Mouse (Mus musculus) frontal cortex, postnatal 36 days (tissue): ENCODE results near the gene Angptl1.
A peak's percentile ranks its signal among the peaks of the same experiment; 100 is the strongest.

Experiments used
- DNase-seq, 2 experiments: peaks; one replicate each; pipeline ENCODE4 v3.0.0; 2022; ENCODE audit warnings: low spot score in 2 of 2

Gene Angptl1

GRCm38 (mm10) chr1:156838177-156838576, at the start of gene Angptl1:
Gene Angptl1 (plus strand): TSS chr1:156838562.
- DNase-seq, result no peak

GRCm38 (mm10) chr1:156789844-156790490, 48.4 kb upstream of the Angptl1 start:
- DNase-seq, result no peak

GRCm38 (mm10) chr1:156796251-156796650, 42.1 kb upstream of the Angptl1 start:
- DNase-seq, result no peak

GRCm38 (mm10) chr1:156801276-156801675, 37.1 kb upstream of the Angptl1 start:
- peak in 1 of 2 experiments; percentile 18 for DNase-seq

GRCm38 (mm10) chr1:156808332-156808731, 30.0 kb upstream of the Angptl1 start:
- peak in 1 of 2 experiments; percentile 14 for DNase-seq

GRCm38 (mm10) chr1:156811928-156812327, 26.4 kb upstream of the Angptl1 start:
- DNase-seq, result no peak

GRCm38 (mm10) chr1:156812716-156813115, 25.6 kb upstream of the Angptl1 start:
- DNase-seq, result no peak

- no peak for DNase-seq
These were observed 24.9 kb upstream of the Angptl1 start for GRCm38 (mm10) chr1:156813485-156813884.

GRCm38 (mm10) chr1:156819236-156819635, 19.1 kb upstream of the Angptl1 start:
- DNase-seq, result no peak

- DNase-seq, result peak; percentile 36 to 38
These were observed 333 bp downstream of the Angptl1 start for GRCm38 (mm10) chr1:156838695-156839094.

GRCm38 (mm10) chr1:156841625-156842339, 3.4 kb downstream of the Angptl1 start:
- DNase-seq, result peak in 1 of 2 experiments; percentile 37

- no peak for DNase-seq
These were observed 8.7 kb downstream of the Angptl1 start for GRCm38 (mm10) chr1:156847098-156847497.

GRCm38 (mm10) chr1:156852409-156852808, 14.0 kb downstream of the Angptl1 start:
- DNase-seq, result no peak

- DNase-seq, result no peak
These were observed 14.5 kb downstream of the Angptl1 start for GRCm38 (mm10) chr1:156852872-156853271.

- no peak for DNase-seq
These were observed 16.2 kb downstream of the Angptl1 start for GRCm38 (mm10) chr1:156854558-156854957.

- no peak for DNase-seq
These were observed 18.3 kb downstream of the Angptl1 start for GRCm38 (mm10) chr1:156856666-156857065.

- DNase-seq, result no peak
These were observed 20.8 kb downstream of the Angptl1 start for GRCm38 (mm10) chr1:156859156-156859555.

- DNase-seq, result no peak
These were observed 21.4 kb downstream of the Angptl1 start for GRCm38 (mm10) chr1:156859711-156860250.

GRCm38 (mm10) chr1:156860266-156860665, 21.9 kb downstream of the Angptl1 start:
- DNase-seq, result no peak

GRCm38 (mm10) chr1:156861475-156862043, 23.2 kb downstream of the Angptl1 start:
- no peak for DNase-seq

GRCm38 (mm10) chr1:156863726-156864125, 25.4 kb downstream of the Angptl1 start:
- DNase-seq, result no peak

- peak in 1 of 2 experiments; percentile 58 for DNase-seq
These were observed 25.9 kb downstream of the Angptl1 start for GRCm38 (mm10) chr1:156864240-156864639.

GRCm38 (mm10) chr1:156870028-156870427, 31.7 kb downstream of the Angptl1 start:
- no peak for DNase-seq
